Mouse (Mus musculus): ENCODE measurements around the gene Gtf2a1l. TPM values are rescaled to one million over a fixed set of nuclear protein-coding genes. Genes with fewer than 3 reads are reported as not detected.

Gtf2a1l gene
- total RNA-seq, 2 experiments from 2014 or later: 0.28 to 0.32 TPM

GRCm38 (mm10) chr17:88752827-88753471 lies 84.5 kb downstream of the Gtf2a1l start:
- DNase-seq (ENCODE audit: extremely low spot score in 1 of 2, low spot score in 2 of 2): peak; percentile 47 to 54
- H3K27ac ChIP-seq: no peak overlapping the region
- intact Hi-C loops (cut with DNase I): loop anchor here (1.0 kb wide), 1 partner anchor 101 kb away; no protein-coding TSS in a partner anchor
- peak; percentile 65 for TF ChIP-seq CTCF (IDR thresholded peaks at IDR 0.05)
- no peak overlapping the region for H3K4me3 ChIP-seq

GRCm38 (mm10) chr17:88753472-88753857 lies 85.0 kb downstream of the Gtf2a1l start:
- Histone ChIP-seq H3K4me3 (no peak overlapping the region), H3K27ac (no peak overlapping the region)
- no peak for TF ChIP-seq CTCF (IDR thresholded peaks at IDR 0.05)
- intact Hi-C loops (cut with DNase I): loop anchor here (1.0 kb wide), 1 partner anchor 101 kb away; no protein-coding TSS in a partner anchor
- DNase-seq (ENCODE audit: extremely low spot score in 1 of 2, low spot score in 2 of 2): no peak

- DNase-seq (ENCODE audit: extremely low spot score in 1 of 2, low spot score in 2 of 2): no peak
- Histone ChIP-seq H3K4me3 (no peak overlapping the region), H3K27ac (no peak overlapping the region)
- intact Hi-C loops (cut with DNase I): no loop called here
- no peak for TF ChIP-seq CTCF (IDR thresholded peaks at IDR 0.05)
These were observed 87.3 kb downstream of the Gtf2a1l start for GRCm38 (mm10) chr17:88755776-88756175.

GRCm38 (mm10) chr17:88758003-88758437 lies 89.6 kb downstream of the Gtf2a1l start:
- no peak overlapping the region for H3K27ac ChIP-seq
- TF ChIP-seq CTCF (IDR thresholded peaks at IDR 0.05): no peak
- intact Hi-C loops (cut with DNase I): no loop called here
- H3K4me3 ChIP-seq: no peak overlapping the region
- peak in 1 of 2 experiments; percentile 40 for DNase-seq (ENCODE audit: extremely low spot score in 1 of 2, low spot score in 2 of 2)

DNA sequence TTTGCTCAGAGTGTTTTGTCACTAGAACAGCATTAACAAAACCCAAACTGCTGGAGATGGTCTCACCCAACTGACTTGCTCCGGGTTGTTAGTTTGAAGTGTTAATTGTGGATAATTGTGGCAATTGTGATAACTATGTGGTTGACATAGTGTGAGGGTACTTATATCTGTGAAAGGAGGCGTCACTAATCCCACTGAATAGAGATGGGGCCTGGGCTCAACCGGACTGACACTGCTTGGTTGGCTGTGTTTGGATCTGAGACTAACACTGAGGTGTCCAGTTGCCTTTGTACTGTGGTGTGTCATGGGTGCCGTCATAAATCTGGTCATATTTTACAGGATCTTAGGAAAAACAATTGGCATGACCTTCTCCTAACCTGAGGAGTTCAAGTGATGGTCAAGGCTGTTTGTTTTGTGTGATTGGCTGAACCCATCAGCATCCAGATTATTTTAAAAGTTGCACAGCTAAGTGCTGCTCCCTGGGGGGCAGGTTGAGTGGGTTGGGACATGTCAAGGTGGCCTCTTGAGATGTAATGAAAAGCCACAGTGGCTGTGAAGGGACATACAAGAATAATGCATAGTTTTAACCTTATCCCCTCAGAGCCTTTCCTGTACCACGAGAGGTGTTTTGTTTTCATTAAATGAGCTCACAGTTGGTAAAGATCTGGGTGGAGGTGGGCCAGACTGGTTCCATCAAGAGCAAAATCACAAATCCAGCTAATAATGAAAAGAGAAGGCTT lies 95.1 kb downstream of the Gtf2a1l start:
- no peak for DNase-seq (ENCODE audit: extremely low spot score in 1 of 2, low spot score in 2 of 2)
- H3K27ac ChIP-seq: no peak overlapping the region
- intact Hi-C loops (cut with DNase I): no loop called here
- TF ChIP-seq CTCF (IDR thresholded peaks at IDR 0.05): no peak
- H3K4me3 ChIP-seq: no peak overlapping the region

- DNase-seq (ENCODE audit: extremely low spot score in 1 of 2, low spot score in 2 of 2): no peak
- no peak overlapping the region for H3K27ac ChIP-seq
- H3K4me3 ChIP-seq: no peak overlapping the region
- TF ChIP-seq CTCF (IDR thresholded peaks at IDR 0.05): no peak; the same call in 1 of the 2 replicates
- intact Hi-C loops (cut with DNase I): no loop called here
These were observed 95.7 kb downstream of the Gtf2a1l start for GRCm38 (mm10) chr17:88764136-88764485.

Other genes starting within 250 kb of the Gtf2a1l start
- 10 to 100 TPM; 15.6 to 15.9 TPM for gene Foxn2, start 227.9 kb upstream of the Gtf2a1l start, total RNA-seq (2021)
- 10 to 100 TPM; 77.3 to 79.5 TPM for gene Ppp1r21, start 138.5 kb upstream of the Gtf2a1l start, total RNA-seq (2021)
- gene Ston1, start 71.0 kb upstream of the Gtf2a1l start, total RNA-seq (2021): 1 to 10 TPM; 6.1 to 7.4 TPM
- under 1 TPM; 0.27 to 0.49 TPM for gene Lhcgr, start 123.3 kb downstream of the Gtf2a1l start, total RNA-seq (2021)